Mouse (Mus musculus): ENCODE measurements at regions not wholly inside any gene's neighbourhood (a gene's known extent, or its start where the extent isn't known, plus 50 kb on each side); places are given as distances from the start of the nearest gene placed in this dataset.
A peak's percentile ranks its signal among the peaks of the same experiment; 100 is the strongest.
"Not testable (repeated sequence)": the region's sequence is repeated elsewhere in the genome, so short reads cannot be mapped to it uniquely, and the experiment has no call there.

GRCm38 (mm10) chr14:53703593-53703992 is 550.3 kb downstream of the Dad1 start:
- not testable (repeated sequence) for H3K27ac ChIP-seq (ENCODE audit: insufficient read depth, low read length); H3K4me1 ChIP-seq (ENCODE audit: control insufficient read depth, insufficient read depth, low read length)

GRCm38 (mm10) chr14:53684100-53684499 is 569.8 kb downstream of the Dad1 start:
- not testable (repeated sequence) for H3K9ac ChIP-seq (ENCODE audit: low read depth, poor library complexity, severe bottlenecking); H3K4me3 ChIP-seq (ENCODE audit: low read depth, low read length); H3K4me1 ChIP-seq (ENCODE audit: control insufficient read depth, insufficient read depth, low read length); H3K27ac ChIP-seq (ENCODE audit: insufficient read depth, low read length); H3K9me3 ChIP-seq (replicated peaks; ENCODE audit: control insufficient read depth, insufficient read depth, low read length, poor library complexity, severe bottlenecking); H3K36me3 ChIP-seq (ENCODE audit: control insufficient read depth, insufficient read depth, low read length, poor library complexity, severe bottlenecking); H3K27me3 ChIP-seq (ENCODE audit: control insufficient read depth, insufficient read depth, low read length, poor library complexity, severe bottlenecking)

More at GRCm38 (mm10) chr14:53703593-53703992, 550.3 kb downstream of the Dad1 start:
- H3K27me3 ChIP-seq (ENCODE audit: control insufficient read depth, insufficient read depth, low read length, poor library complexity, severe bottlenecking); H3K4me3 ChIP-seq (ENCODE audit: low read depth, low read length); H3K36me3 ChIP-seq (ENCODE audit: control insufficient read depth, insufficient read depth, low read length, poor library complexity, severe bottlenecking); H3K9ac ChIP-seq (ENCODE audit: low read depth, poor library complexity, severe bottlenecking); H3K9me3 ChIP-seq (replicated peaks; ENCODE audit: control insufficient read depth, insufficient read depth, low read length, poor library complexity, severe bottlenecking): not testable (repeated sequence)

GRCm38 (mm10) chr14:53683361-53684015 is 570.4 kb downstream of the Dad1 start:
- not testable (repeated sequence) for H3K27me3 ChIP-seq (ENCODE audit: control insufficient read depth, insufficient read depth, low read length, poor library complexity, severe bottlenecking); H3K9me3 ChIP-seq (replicated peaks; ENCODE audit: control insufficient read depth, insufficient read depth, low read length, poor library complexity, severe bottlenecking); H3K4me3 ChIP-seq (ENCODE audit: low read depth, low read length); H3K36me3 ChIP-seq (ENCODE audit: control insufficient read depth, insufficient read depth, low read length, poor library complexity, severe bottlenecking); H3K27ac ChIP-seq (ENCODE audit: insufficient read depth, low read length); H3K4me1 ChIP-seq (ENCODE audit: control insufficient read depth, insufficient read depth, low read length); H3K9ac ChIP-seq (ENCODE audit: low read depth, poor library complexity, severe bottlenecking)

- not testable (repeated sequence) for H3K27ac ChIP-seq (ENCODE audit: insufficient read depth, low read length); H3K4me3 ChIP-seq (ENCODE audit: low read depth, low read length); H3K9ac ChIP-seq (ENCODE audit: low read depth, poor library complexity, severe bottlenecking); H3K9me3 ChIP-seq (replicated peaks; ENCODE audit: control insufficient read depth, insufficient read depth, low read length, poor library complexity, severe bottlenecking); H3K36me3 ChIP-seq (ENCODE audit: control insufficient read depth, insufficient read depth, low read length, poor library complexity, severe bottlenecking); H3K4me1 ChIP-seq (ENCODE audit: control insufficient read depth, insufficient read depth, low read length); H3K27me3 ChIP-seq (ENCODE audit: control insufficient read depth, insufficient read depth, low read length, poor library complexity, severe bottlenecking)
Measured at GRCm38 (mm10) chr14:53682679-53683078, 571.2 kb downstream of the Dad1 start.

- not testable (repeated sequence) for H3K27me3 ChIP-seq (ENCODE audit: control insufficient read depth, insufficient read depth, low read length, poor library complexity, severe bottlenecking); H3K4me3 ChIP-seq (ENCODE audit: low read depth, low read length); H3K36me3 ChIP-seq (ENCODE audit: control insufficient read depth, insufficient read depth, low read length, poor library complexity, severe bottlenecking); H3K9ac ChIP-seq (ENCODE audit: low read depth, poor library complexity, severe bottlenecking); H3K4me1 ChIP-seq (ENCODE audit: control insufficient read depth, insufficient read depth, low read length); H3K9me3 ChIP-seq (replicated peaks; ENCODE audit: control insufficient read depth, insufficient read depth, low read length, poor library complexity, severe bottlenecking); H3K27ac ChIP-seq (ENCODE audit: insufficient read depth, low read length)
Measured at GRCm38 (mm10) chr14:53681320-53681719, 572.6 kb downstream of the Dad1 start.

GRCm38 (mm10) chr14:53665681-53666080 is 588.2 kb downstream of the Dad1 start:
- H3K36me3 ChIP-seq (ENCODE audit: control insufficient read depth, insufficient read depth, low read length, poor library complexity, severe bottlenecking); H3K27me3 ChIP-seq (ENCODE audit: control insufficient read depth, insufficient read depth, low read length, poor library complexity, severe bottlenecking); H3K27ac ChIP-seq (ENCODE audit: insufficient read depth, low read length); H3K4me1 ChIP-seq (ENCODE audit: control insufficient read depth, insufficient read depth, low read length); H3K4me3 ChIP-seq (ENCODE audit: low read depth, low read length); H3K9ac ChIP-seq (ENCODE audit: low read depth, poor library complexity, severe bottlenecking); H3K9me3 ChIP-seq (replicated peaks; ENCODE audit: control insufficient read depth, insufficient read depth, low read length, poor library complexity, severe bottlenecking): not testable (repeated sequence)
- TF ChIP-seq CTCF (IDR thresholded peaks at IDR 0.05; ENCODE audit: low read depth, low read length) = peak; percentile 68

GRCm38 (mm10) chr14:53662700-53663355 is 591.1 kb downstream of the Dad1 start:
- H3K9me3 ChIP-seq (replicated peaks; ENCODE audit: control insufficient read depth, insufficient read depth, low read length, poor library complexity, severe bottlenecking); H3K36me3 ChIP-seq (ENCODE audit: control insufficient read depth, insufficient read depth, low read length, poor library complexity, severe bottlenecking); H3K27me3 ChIP-seq (ENCODE audit: control insufficient read depth, insufficient read depth, low read length, poor library complexity, severe bottlenecking); H3K27ac ChIP-seq (ENCODE audit: insufficient read depth, low read length); H3K9ac ChIP-seq (ENCODE audit: low read depth, poor library complexity, severe bottlenecking); H3K4me3 ChIP-seq (ENCODE audit: low read depth, low read length); H3K4me1 ChIP-seq (ENCODE audit: control insufficient read depth, insufficient read depth, low read length): not testable (repeated sequence)

- H3K4me1 ChIP-seq (ENCODE audit: control insufficient read depth, insufficient read depth, low read length); H3K4me3 ChIP-seq (ENCODE audit: low read depth, low read length); H3K9me3 ChIP-seq (replicated peaks; ENCODE audit: control insufficient read depth, insufficient read depth, low read length, poor library complexity, severe bottlenecking); H3K36me3 ChIP-seq (ENCODE audit: control insufficient read depth, insufficient read depth, low read length, poor library complexity, severe bottlenecking); H3K9ac ChIP-seq (ENCODE audit: low read depth, poor library complexity, severe bottlenecking); H3K27ac ChIP-seq (ENCODE audit: insufficient read depth, low read length); H3K27me3 ChIP-seq (ENCODE audit: control insufficient read depth, insufficient read depth, low read length, poor library complexity, severe bottlenecking): not testable (repeated sequence)
Measured at GRCm38 (mm10) chr14:53654669-53655068, 599.2 kb downstream of the Dad1 start.

GRCm38 (mm10) chr14:53651061-53651460 is 602.8 kb downstream of the Dad1 start:
- not testable (repeated sequence) for H3K9me3 ChIP-seq (replicated peaks; ENCODE audit: control insufficient read depth, insufficient read depth, low read length, poor library complexity, severe bottlenecking); H3K4me3 ChIP-seq (ENCODE audit: low read depth, low read length); H3K9ac ChIP-seq (ENCODE audit: low read depth, poor library complexity, severe bottlenecking); H3K4me1 ChIP-seq (ENCODE audit: control insufficient read depth, insufficient read depth, low read length); H3K27me3 ChIP-seq (ENCODE audit: control insufficient read depth, insufficient read depth, low read length, poor library complexity, severe bottlenecking); H3K36me3 ChIP-seq (ENCODE audit: control insufficient read depth, insufficient read depth, low read length, poor library complexity, severe bottlenecking); H3K27ac ChIP-seq (ENCODE audit: insufficient read depth, low read length)

GRCm38 (mm10) chr14:53649189-53649588 is 604.7 kb downstream of the Dad1 start:
- not testable (repeated sequence) for H3K4me1 ChIP-seq (ENCODE audit: control insufficient read depth, insufficient read depth, low read length); H3K27me3 ChIP-seq (ENCODE audit: control insufficient read depth, insufficient read depth, low read length, poor library complexity, severe bottlenecking); H3K9me3 ChIP-seq (replicated peaks; ENCODE audit: control insufficient read depth, insufficient read depth, low read length, poor library complexity, severe bottlenecking); H3K9ac ChIP-seq (ENCODE audit: low read depth, poor library complexity, severe bottlenecking); H3K36me3 ChIP-seq (ENCODE audit: control insufficient read depth, insufficient read depth, low read length, poor library complexity, severe bottlenecking); H3K27ac ChIP-seq (ENCODE audit: insufficient read depth, low read length); H3K4me3 ChIP-seq (ENCODE audit: low read depth, low read length)
